Mouse (Mus musculus) spleen, adult 12 weeks (tissue): ENCODE measurements around the gene Rps6kc1.
"Not testable (repeated sequence)": the region's sequence is repeated elsewhere in the genome, so short reads cannot be mapped to it uniquely, and the experiment has no call there.

Experiments
- DNase-seq: peaks from one replicate; pipeline ENCODE4 v3.0.0; 2022; ENCODE audit warnings: low spot score

Gene Rps6kc1

GRCm38 (mm10) chr1:190911415-190912123 is at the start of gene Rps6kc1:
TSS of gene Rps6kc1 (minus strand) at chr1:190911770.
- DNase-seq, result peak; percentile 52

GRCm38 (mm10) chr1:190958821-190959220 is 47.3 kb upstream of the Rps6kc1 start:
- no peak for DNase-seq

- no peak for DNase-seq
Measured at GRCm38 (mm10) chr1:190953009-190953408, 41.4 kb upstream of the Rps6kc1 start.

- no peak for DNase-seq
Measured at GRCm38 (mm10) chr1:190951014-190951413, 39.4 kb upstream of the Rps6kc1 start.

GRCm38 (mm10) chr1:190948846-190949245 is 37.3 kb upstream of the Rps6kc1 start:
- no peak for DNase-seq

- no peak for DNase-seq
Measured at GRCm38 (mm10) chr1:190948439-190948838, 36.9 kb upstream of the Rps6kc1 start.

GRCm38 (mm10) chr1:190947986-190948385 is 36.4 kb upstream of the Rps6kc1 start:
- DNase-seq, result no peak

- peak; percentile 34 for DNase-seq
Measured at GRCm38 (mm10) chr1:190944109-190944760, 32.7 kb upstream of the Rps6kc1 start.

- no peak for DNase-seq
Measured at GRCm38 (mm10) chr1:190939803-190940202, 28.2 kb upstream of the Rps6kc1 start.

GRCm38 (mm10) chr1:190930181-190930580 is 18.6 kb upstream of the Rps6kc1 start:
- no peak for DNase-seq

GRCm38 (mm10) chr1:190929010-190929695 is 17.6 kb upstream of the Rps6kc1 start:
- no peak for DNase-seq

- peak; percentile 96 for DNase-seq
Measured at GRCm38 (mm10) chr1:190928370-190929009, 16.9 kb upstream of the Rps6kc1 start.

GRCm38 (mm10) chr1:190927751-190928369 is 16.3 kb upstream of the Rps6kc1 start:
- no peak for DNase-seq

- DNase-seq, result no peak
Measured at GRCm38 (mm10) chr1:190927311-190927710, 15.7 kb upstream of the Rps6kc1 start.

GRCm38 (mm10) chr1:190924812-190925211 is 13.2 kb upstream of the Rps6kc1 start, which contains the start of gene Angel2:
TSS of gene Angel2 (plus strand) at chr1:190925112.
- not testable (repeated sequence) for DNase-seq

GRCm38 (mm10) chr1:190919725-190920469 is 8.3 kb upstream of the Rps6kc1 start:
- DNase-seq, result no peak

- no peak for DNase-seq
Measured at GRCm38 (mm10) chr1:190918938-190919337, 7.4 kb upstream of the Rps6kc1 start.

- no peak for DNase-seq
Measured at GRCm38 (mm10) chr1:190912623-190913022, 1.1 kb upstream of the Rps6kc1 start.

GRCm38 (mm10) chr1:190910836-190911235 is 734 bp downstream of the Rps6kc1 start:
- no peak for DNase-seq

GRCm38 (mm10) chr1:190904714-190905113 is 6.9 kb downstream of the Rps6kc1 start:
- DNase-seq, result no peak

- DNase-seq, result no peak
Measured at GRCm38 (mm10) chr1:190904136-190904535, 7.4 kb downstream of the Rps6kc1 start.
